Mouse (Mus musculus) layer of hippocampus, postnatal 36 days (tissue): ENCODE measurements at regions not wholly inside any gene's neighbourhood (a gene's known extent, or its start where the extent isn't known, plus 50 kb on each side); places are given as distances from the start of the nearest gene placed in this dataset.

ENCODE experiments used
- DNase-seq, 2 experiments: peaks; one replicate each; pipeline ENCODE4 v3.0.0; 2022

GRCm38 (mm10) chr5:43138931-43139486, 94.0 kb upstream of the Cpeb2 start:
- no peak for DNase-seq

- DNase-seq: no peak
Observed at GRCm38 (mm10) chr5:43139813-43140212, 93.2 kb upstream of the Cpeb2 start.

- DNase-seq: no peak
Observed at GRCm38 (mm10) chr5:43145939-43146338, 87.0 kb upstream of the Cpeb2 start.

- no peak for DNase-seq
Observed at GRCm38 (mm10) chr5:43146928-43147327, 86.0 kb upstream of the Cpeb2 start.

- DNase-seq: no peak
Observed at GRCm38 (mm10) chr5:43148486-43148885, 84.5 kb upstream of the Cpeb2 start.

- DNase-seq: no peak
Observed at GRCm38 (mm10) chr5:43149559-43149958, 83.4 kb upstream of the Cpeb2 start.

- DNase-seq: no peak
Observed at GRCm38 (mm10) chr5:43151099-43151774, 81.7 kb upstream of the Cpeb2 start.

- DNase-seq: no peak
Observed at GRCm38 (mm10) chr5:43152119-43152611, 80.8 kb upstream of the Cpeb2 start.

- DNase-seq: no peak
Observed at GRCm38 (mm10) chr5:43152881-43153280, 80.1 kb upstream of the Cpeb2 start.

GRCm38 (mm10) chr5:43156771-43157170, 76.2 kb upstream of the Cpeb2 start:
- DNase-seq: no peak

GRCm38 (mm10) chr5:43160140-43160539, 72.8 kb upstream of the Cpeb2 start:
- no peak for DNase-seq

- no peak for DNase-seq
Observed at GRCm38 (mm10) chr5:43181475-43181874, 51.5 kb upstream of the Cpeb2 start.
